Mouse (Mus musculus): ENCODE data around the gene Smad3.

GRCm38 (mm10) chr9:63804847-63805246 is 47.1 kb upstream of the Smad3 start:
- TF ChIP-seq CTCF (IDR thresholded peaks at IDR 0.05; ENCODE audit: borderline replicate concordance, extremely low read depth, insufficient read depth, insufficient read length) (no peak), POLR2A (IDR thresholded peaks at IDR 0.05; ENCODE audit: borderline replicate concordance, extremely low read depth, insufficient read depth, insufficient read length, poor library complexity, severe bottlenecking) (no peak)

All from brain, embryonic 14.5 days (tissue).